Mouse (Mus musculus): ENCODE results near the gene Pde8b. TPM values are rescaled to one million over a fixed set of nuclear protein-coding genes. Genes with fewer than 3 reads are reported as not detected.
"Not testable (repeated sequence)": the region's sequence is repeated elsewhere in the genome, so short reads cannot be mapped to it uniquely, and the experiment has no call there.

Gene Pde8b
- total RNA-seq, 4 experiments from 2014 or later: 90.4 to 105 (median 99.5) TPM

DNA sequence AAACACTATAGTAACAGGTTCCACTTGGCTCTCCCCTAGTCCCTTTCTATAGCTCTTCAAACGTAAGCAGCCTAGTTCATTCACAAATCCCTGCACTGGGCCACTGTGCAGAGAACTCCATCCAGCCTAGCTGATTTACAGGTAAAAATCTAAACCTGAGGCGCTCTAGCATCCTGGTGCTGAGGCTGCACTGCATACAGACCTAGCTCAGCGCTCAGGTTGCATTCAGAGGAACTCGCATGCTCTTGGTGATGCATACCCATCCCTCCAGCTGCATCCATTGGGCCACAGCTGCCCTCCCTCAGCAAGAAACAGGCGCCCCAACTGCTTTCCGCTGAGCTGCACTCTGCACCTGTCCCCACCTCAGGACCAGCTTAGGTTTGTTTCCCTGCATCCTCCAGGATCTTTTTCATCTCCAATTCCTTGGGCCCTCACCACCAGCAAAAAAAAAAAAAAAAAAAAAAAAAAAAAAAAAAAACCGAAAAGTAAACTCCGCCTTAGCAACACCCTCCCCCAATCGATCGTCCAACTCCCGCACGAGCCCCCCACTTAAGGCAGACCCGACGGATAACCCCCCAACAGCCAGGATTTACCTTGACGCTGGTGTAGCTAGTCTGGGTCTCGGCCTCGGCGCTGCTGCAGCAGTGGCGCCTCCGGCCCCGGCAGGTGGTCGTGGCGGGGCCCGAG, 28.1 kb downstream of the Pde8b start:
- DNase-seq (ENCODE audit: low spot score in 2 of 2): peak in 1 of 2 experiments; percentile 25

DNA sequence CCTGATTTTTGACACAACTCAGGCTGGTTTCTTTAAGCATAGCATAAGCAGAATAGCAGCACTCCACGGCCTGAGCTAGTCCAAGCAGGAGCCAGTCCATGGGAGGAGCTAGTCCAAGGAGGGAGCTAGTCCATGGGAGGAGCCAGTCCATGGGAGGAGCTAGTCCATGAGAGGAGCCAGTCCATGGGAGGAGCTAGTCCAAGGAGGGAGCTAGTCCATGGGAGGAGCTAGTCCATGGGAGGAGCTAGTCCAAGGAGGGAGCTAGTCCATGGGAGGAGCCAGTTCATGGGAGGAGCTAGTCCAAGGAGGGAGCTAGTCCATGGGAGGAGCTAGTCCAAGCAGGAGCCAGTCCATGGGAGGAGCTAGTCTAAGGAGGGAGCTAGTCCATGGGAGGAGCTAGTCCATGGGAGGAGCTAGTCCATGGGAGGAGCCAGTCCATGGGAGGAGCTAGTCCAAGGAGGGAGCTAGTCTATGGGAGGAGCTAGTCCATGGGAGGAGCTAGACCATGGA, 34.4 kb downstream of the Pde8b start:
- DNase-seq (ENCODE audit: low spot score in 2 of 2): not testable (repeated sequence)

DNA sequence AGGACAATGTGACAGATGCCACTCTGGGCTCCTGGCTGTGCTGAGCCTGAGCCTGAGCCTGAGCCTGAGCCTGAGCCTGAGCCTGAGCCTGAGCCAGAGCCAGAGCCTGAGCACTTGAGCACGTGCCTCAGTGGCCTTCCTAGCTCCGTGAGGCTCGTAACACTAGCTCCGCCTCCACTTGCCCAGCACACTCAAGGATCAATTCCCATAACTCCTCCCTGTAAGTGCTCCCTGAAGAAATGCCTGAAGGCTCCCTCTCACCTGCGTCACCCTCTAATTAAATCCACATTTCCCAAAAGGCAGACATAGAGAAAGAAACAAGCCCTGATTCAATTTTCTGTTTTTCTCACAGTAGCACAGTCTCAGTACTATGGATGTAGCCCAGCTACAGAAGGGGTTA, 37.8 kb downstream of the Pde8b start:
- DNase-seq (ENCODE audit: low spot score in 2 of 2): no peak

DNA sequence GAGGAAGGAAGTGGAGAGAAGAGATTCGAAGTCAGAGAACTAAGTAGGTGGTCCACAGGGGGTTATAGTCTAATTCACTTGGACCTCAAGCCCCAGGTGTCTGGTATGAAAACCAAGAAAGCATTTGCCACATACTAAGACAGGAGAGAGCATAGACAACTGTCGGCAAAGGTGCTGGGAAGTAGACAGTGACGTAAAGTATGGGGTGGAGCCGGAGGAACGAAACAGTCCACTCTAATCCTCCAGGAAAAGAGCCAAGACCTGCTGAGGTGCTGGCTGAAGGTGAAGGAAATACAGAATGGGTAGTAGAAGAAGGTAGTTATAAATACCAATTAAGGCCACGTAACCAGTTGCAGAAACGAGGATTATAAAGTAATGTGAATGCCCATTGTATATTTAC, 42.8 kb downstream of the Pde8b start:
- DNase-seq (ENCODE audit: low spot score in 2 of 2): not testable (repeated sequence)

DNA sequence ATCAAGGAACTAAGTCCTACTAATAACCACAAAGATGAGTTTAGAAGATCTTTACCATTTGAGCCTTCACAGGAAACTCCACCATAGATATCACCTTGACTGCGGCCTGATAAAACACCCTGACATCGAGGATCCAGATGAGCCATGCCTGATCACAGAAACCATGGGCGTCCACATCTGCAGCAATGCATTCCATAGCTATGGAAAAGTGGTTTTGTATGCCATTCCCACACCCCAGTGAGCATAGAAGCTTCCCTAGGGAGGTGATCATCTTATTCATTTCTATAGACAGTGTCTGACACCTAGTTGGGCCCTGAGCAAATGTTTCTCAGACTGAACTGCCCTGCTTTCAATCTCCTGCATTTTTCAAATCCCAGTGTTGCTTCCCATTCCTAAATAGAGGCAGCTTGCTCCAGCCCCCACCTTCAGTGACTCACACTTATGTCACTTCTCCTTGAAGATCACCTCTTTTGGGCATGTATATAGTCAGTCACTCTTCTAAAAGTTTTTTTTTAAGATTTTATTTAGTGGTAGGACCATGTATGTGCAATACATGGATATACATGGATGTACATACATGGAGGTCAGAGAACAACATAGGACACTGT, 47.9 kb downstream of the Pde8b start:
- no peak for DNase-seq (ENCODE audit: low spot score in 2 of 2)

DNA sequence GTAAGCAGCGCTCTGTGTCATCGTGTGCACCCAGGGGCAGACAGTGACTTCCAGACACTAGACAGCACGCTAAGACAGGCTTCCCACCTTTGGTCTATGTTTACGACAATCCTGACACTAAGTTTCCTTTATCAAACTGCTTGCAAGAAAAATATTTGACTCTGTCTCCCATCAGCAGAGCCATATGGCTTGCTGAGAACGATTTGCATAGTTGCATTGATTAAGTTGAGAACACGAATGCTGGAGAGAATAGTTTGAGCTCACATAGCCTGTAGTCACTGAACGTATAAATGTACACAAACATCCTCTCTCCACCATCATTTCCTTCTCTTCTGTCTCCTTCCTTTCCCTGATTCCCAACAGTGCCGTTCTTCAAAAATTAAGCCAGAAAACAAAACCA, 49.3 kb downstream of the Pde8b start:
- no peak for DNase-seq (ENCODE audit: low spot score in 2 of 2)

DNA sequence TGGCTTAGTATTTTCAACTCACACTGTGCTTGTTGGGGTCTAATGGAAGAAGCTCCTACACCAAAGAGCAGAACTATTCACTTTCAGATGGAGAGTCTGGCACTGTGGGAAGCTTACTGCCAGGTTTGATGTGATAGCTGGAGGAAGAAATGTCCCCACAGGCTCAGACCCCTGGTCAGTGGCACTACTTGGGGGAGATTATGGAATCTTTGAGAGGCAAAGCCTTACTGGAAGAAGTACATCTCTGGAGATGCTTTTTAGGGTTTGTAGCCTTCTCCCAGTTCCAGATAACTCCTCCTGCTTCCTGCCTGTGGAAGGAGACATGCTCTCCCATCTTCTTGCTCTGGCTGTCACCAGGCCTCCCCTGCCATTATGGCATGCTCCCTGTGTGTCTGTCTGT, 50.1 kb downstream of the Pde8b start:
- DNase-seq (ENCODE audit: low spot score in 2 of 2): no peak

DNA sequence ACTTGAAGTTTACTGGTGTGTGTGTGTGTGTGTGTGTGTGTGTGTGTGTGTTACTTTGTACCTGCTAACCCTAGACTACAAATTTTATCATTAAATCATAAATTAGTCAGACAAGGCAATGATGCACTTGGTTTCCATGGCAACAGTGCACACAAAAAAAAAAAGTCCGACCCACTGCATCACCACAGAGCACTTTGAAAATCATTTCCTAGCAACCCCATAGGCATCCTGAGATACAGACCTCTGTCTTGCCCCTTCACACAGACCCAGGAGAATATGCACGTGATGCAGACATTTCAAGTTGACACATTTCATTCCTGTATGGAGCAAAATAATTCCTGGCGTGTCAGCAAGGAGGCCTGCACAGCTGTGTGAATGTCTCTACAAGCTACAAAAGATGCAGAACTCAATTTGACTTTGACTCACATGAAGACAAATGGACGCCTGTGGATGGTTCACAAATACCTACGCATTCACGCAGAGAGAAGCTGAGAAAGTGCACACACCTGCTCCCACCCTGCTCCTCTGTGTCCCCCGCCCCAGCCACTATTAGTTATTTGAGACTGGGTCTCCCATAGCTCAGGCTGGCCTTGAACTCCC, 53.9 kb downstream of the Pde8b start:
- DNase-seq (ENCODE audit: low spot score in 2 of 2): no peak

DNA sequence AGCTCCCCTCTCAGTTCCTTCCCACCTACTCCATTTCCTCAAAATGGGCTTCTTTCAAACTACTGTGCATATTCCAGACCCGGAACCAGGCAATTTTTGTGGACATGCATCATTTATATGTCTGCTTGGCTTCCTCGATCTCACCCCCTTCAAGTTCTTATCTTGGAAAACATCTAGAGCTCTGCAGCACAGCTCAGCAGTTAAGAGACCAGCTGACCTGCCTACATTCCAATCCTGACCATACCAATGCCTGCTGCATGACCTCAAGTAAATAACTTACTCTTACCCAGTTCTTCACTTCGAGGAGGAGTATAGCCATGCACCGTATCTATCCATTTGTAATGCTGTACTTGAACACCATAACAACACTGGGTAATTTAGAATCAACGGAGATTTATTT, 58.2 kb downstream of the Pde8b start:
- no peak for DNase-seq (ENCODE audit: low spot score in 2 of 2)

DNA sequence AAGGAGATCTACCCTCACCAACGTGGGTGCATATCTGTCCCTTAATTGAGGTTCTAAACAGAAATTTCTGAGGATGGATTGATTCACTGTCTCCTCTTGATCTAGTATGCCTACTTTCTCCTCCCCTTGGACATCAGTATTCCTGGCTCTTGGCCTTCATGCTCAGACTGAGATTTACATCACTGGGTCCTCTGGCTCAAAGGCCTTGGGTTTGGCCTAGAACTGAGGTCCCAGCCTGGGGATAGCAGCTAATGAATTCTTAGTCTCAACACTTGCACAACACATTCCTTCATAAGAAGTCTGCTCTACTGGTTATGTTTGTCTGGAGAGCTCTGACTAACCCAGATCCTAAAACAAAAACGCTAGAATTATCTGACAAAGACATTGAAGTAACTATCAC, 61.0 kb downstream of the Pde8b start:
- no peak for DNase-seq (ENCODE audit: low spot score in 2 of 2)

DNA sequence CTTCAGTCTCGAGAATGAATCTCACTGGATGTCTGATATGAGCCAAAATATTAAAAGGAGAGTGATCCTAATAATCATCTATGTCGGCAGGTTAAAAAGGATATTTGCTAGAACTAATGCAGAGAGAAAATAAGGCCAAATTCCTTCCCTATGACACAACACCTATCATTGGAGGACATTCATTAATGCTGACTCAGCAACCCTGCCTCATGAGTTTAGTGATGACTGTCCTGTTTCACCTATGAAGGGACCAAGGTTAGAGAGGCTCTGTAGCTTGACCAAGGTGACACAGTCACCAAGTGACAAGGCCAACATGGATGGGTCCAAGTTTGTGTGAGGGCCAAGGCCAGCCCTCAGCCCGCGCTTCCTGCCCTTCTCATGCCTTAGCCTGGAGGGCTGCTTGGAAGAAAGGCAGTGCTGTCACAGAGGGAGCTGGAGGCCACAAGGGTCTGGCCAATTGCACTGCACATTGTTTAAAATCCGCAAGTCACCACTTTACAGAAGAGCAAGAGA, 62.9 kb downstream of the Pde8b start:
- no peak for DNase-seq (ENCODE audit: low spot score in 2 of 2)

DNA sequence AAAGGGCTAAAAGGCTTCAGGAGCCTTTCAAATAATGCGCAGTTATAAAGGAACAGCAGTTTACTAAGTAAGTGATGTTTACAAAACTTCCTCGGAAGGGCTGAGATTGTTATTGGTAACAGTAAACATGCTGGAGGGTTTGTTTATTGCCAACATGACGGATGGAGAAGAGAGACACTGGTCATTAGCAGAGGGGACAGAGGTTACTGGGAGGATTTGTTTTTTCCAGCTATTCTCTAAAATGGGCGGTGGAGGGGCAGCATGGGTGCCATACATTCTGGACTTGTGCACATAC, 63.4 kb downstream of the Pde8b start:
- DNase-seq (ENCODE audit: low spot score in 2 of 2): no peak

DNA sequence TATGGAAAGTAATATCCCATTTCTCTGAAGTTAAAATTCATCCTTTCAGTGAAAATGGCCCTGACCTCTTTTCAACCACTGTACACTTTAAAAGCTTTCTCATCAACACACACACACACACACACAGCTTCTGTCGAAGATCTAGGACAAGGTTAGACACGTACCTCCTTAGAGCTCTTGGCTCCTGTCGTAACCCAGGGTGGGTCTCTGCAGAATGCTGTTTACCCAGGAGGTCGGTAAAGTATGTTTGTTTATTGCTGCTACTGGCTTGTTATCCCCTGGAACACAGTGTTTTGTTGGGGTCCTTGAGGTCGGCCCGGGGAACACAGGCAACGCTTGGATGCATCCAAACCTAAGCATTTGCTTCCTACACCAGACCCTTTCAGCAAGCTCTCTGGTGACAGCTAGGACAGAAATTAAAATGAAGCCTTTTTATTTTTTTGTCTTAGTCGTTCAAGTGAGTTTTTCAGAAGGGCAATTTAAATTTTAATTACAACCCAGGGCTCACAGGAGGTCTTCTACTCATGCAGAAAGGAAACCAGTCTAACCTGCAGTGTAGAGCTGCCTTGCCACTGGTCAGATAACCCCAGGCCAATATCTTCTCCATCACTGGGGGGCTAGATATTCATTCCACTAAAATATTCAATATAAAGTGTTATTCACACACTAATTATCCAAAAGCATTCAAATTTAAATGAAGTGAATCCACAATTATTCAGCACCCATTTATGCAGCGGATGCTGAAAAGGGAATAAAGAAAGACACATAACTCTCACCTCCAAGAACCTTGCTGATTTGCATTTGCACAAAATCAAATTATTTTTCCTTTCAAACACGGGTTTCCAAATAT, 64.0 kb downstream of the Pde8b start:
- DNase-seq (ENCODE audit: low spot score in 2 of 2): no peak

DNA sequence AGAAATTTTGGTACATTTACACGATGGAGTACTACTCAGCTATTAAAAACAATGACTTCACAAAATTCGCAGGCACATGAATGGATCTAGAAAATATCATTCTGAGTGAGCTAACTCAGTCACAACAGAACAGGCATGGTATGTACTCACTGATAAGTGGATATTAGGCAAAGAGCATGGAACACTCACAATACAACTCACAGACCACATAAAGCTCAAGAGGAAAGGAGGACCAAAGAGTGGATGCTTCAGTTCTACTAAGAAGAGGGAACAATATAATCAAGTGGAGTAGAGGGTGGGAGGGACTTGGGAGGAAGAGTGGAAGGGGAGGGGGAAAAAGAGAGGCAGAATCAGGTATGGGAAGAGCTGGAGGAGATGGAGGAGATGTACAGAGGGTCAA, 66.5 kb downstream of the Pde8b start:
- DNase-seq (ENCODE audit: low spot score in 2 of 2): no peak

DNA sequence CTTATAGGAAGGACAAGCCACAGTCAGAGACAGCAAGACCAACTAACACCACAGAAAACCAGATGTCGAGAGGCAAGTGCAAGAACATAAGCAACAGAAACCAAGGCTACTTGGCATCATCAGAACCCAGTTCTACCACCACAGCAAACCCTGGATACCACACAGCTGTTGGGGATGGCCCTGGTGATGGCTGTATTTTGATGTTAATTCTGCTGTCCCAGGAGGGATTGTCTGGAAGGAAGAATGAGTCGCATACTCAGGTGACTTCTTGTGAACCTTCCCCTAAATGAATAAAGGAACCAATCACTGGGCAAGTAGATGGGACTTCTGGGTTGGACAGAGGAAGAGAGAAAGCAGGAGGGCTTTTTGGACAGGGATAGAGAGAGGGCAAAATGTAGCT, 69.9 kb downstream of the Pde8b start:
- DNase-seq (ENCODE audit: low spot score in 2 of 2): no peak

DNA sequence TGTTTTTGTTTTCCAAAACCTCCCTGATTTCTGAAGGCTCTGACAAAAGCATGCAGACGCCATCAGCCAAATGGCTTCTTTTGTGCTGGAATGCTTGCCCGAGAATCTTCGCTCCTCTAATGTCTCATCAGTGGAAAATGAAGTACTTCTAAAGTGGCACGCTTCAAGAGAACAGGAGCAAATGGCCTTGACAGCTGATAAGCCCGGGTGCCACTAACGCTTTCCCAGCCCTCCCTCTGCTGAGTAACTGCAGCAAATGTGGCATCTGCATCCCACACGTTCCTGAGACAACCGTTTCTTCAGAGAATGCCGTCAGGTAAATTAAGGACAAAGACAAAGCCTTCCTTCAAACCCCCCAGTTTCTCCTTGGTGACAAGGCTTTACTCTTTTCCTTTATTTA, 72.8 kb downstream of the Pde8b start:
- DNase-seq (ENCODE audit: low spot score in 2 of 2): peak; percentile 47 to 57

DNA sequence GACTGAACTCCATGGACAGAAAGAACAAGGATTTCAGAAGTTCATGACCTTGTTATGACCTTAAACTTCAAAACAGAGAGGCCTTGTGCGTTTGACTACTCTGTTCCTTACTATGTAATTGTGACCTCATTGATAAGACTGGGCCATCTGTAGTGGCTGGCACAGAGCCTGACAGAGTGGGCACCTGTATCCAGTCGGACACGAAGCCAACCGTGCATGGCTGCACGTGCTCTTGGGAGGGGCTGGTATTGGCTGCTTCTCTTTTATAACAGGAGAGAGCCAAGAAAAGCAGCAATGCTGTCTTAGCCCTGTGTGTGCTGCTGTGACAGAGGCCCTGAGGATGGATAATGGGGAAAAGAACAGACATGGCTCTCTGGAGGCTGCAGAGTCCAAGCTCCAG, 73.7 kb downstream of the Pde8b start:
- no peak for DNase-seq (ENCODE audit: low spot score in 2 of 2)

DNA sequence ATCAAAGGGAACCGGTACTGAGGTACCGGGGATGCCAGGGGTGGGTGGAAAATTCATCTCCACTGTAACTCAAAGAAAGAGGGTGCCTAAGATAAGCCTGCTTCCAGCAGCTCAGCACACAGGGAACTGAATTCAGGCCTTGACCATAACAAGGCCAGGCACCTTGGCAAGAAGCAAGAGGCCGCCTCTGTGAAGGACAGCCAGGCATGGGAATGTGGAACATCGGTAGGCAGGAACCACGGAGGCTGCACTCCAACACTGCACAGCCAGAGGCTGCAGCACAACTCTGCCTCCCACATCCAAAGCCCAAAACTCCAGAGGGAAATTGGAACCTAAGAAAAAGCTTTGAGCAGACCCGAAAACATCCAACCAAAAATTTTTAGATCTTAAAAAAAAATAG, 75.9 kb downstream of the Pde8b start:
- DNase-seq (ENCODE audit: low spot score in 2 of 2): peak in 1 of 2 experiments; percentile 34

DNA sequence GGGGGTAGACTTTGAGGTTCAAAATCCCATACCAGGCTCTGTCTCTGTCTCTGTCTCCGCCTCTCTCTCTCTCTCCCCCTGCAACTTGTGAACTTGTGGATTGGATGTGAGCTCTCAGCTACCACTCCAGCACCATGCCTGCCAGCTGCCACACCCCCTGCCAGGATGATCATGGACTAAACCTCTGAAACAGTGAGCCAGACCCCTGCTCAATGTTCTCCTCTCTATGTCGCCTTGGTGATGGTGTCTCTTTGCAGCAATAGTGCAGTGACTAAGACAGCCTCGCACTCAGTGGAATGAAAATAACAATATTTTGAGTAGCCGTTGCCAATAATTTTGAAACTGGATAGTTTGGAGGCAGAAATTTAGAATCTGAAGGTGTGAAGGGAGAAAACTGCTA, 77.8 kb downstream of the Pde8b start:
- no peak for DNase-seq (ENCODE audit: low spot score in 2 of 2)

DNA sequence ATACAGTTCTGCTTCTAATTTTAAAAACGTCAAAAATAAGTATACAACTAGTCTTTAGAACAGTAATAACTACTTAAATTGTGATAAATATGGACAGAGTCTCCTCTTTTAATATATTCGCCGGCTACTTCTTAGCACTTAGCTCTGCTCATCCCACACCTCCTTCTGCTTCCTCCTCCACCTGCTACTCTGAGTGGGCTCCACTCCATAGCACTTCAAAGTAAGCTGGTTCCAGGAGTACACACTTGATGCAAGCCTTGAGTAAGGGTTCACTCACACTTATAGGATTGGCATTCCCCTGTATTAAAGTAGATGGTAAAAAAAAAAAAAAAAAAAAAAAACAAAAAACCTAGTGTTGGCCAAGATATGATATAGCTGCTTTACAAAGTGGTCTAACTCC, 89.9 kb downstream of the Pde8b start:
- no peak for DNase-seq (ENCODE audit: low spot score in 2 of 2)

DNA sequence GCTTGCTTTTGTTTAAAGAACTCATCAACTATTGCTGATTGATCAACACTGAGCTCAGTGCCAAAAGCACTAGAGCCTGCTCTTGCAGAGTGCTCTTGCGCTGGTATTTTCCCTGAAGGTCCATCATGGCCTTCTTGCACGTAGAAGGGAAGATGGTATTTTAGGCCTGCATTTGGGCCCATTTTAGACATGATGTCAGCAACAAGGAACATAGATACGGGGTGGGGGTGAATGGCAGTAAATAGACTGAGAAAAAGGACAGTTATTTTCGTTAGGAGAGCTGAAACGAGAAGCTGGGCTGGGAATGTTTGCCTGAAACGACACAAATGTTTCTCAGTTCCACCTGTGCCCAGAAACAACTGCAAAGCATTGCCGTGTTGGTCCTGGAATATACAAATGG, 91.2 kb downstream of the Pde8b start:
- no peak for DNase-seq (ENCODE audit: low spot score in 2 of 2)

DNA sequence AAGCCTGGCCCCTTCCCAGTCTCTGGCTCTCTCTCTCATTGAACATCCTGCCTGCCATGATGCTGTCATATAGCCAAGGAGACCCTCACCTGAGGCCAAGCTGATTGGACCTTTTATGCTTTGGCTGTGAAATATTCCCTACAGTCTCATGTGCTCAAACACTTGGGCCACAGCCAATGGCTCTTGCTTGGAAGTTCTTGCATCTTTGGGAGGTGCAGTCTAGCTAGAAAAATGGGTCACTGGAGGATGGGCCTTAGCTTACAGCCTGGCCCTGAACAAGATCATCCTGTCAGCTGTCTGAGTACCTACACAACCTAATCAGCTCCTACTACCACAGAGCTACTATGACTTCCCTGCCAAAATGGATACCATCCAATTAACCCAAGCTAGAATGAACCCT, 105.4 kb downstream of the Pde8b start:
- DNase-seq (ENCODE audit: low spot score in 2 of 2): no peak
